Mouse (Mus musculus) stomach, postnatal 0 days (tissue): ENCODE measurements around the gene Mien1.

Experiments
- CTCF ChIP-seq: IDR thresholded peaks from 2 replicates; pipeline ENCODE4 v1.5.1; 2016; ENCODE audit warnings: antibody characterized with exemption, low read depth, mild to moderate bottlenecking, moderate library complexity
- EP300 ChIP-seq: optimal IDR thresholded peaks from 2 replicates; pipeline ENCODE3; 2016; ENCODE audit warnings: antibody characterized with exemption

GRCm38 (mm10) chr11:98445238-98445637 lies 6.4 kb upstream of the Mien1 start:
- TF ChIP-seq EP300 (no peak), CTCF (no peak)
